Mouse (Mus musculus) C2C12 (cell line): ENCODE measurements at regions not wholly inside any gene's neighbourhood (a gene's known extent, or its start where the extent isn't known, plus 50 kb on each side); places are given as distances from the start of the nearest gene placed in this dataset.

Source experiments
- H3K27me3 ChIP-seq: one replicate; pipeline ENCODE4 v1.6.1; 2011; ENCODE audit not compliant: control insufficient read depth, insufficient read depth, insufficient read length
- H3K36me3 ChIP-seq: one replicate; pipeline ENCODE4 v1.6.1; 2011; ENCODE audit not compliant: control insufficient read depth, insufficient read depth
- H3K4me3 ChIP-seq: one replicate; pipeline ENCODE4 v1.5.1; 2011; ENCODE audit warnings: mild to moderate bottlenecking, control low read depth; ENCODE audit not compliant: poor library complexity, insufficient read depth, severe bottlenecking
- H3K79me2 ChIP-seq: one replicate; pipeline ENCODE4 v1.6.1; 2011; ENCODE audit not compliant: control insufficient read depth, insufficient read depth
- H3K79me3 ChIP-seq: one replicate; pipeline ENCODE4 v1.6.1; 2011; ENCODE audit warnings: low read depth, control low read depth
- H3ac ChIP-seq: one replicate; pipeline ENCODE3; 2011; ENCODE audit warnings: low read depth; ENCODE audit not compliant: control insufficient read depth, insufficient read length
- CEBPB ChIP-seq: IDR thresholded peaks from one replicate; pipeline ENCODE4 v1.6.1; 2011; ENCODE audit warnings: low read depth, mild to moderate bottlenecking, control low read depth, moderate library complexity
- CTCF ChIP-seq: IDR thresholded peaks from one replicate; pipeline ENCODE4 v1.5.1; 2011; ENCODE audit not compliant: control insufficient read depth, insufficient read depth, insufficient read length
- FOSL1 ChIP-seq: IDR thresholded peaks from one replicate; pipeline ENCODE4 v1.8.0; 2011; ENCODE audit warnings: mild to moderate bottlenecking, low read length; ENCODE audit not compliant: poor library complexity, insufficient read depth, severe bottlenecking
- MAX ChIP-seq: IDR thresholded peaks from one replicate; pipeline ENCODE4 v1.6.1; 2011; ENCODE audit warnings: mild to moderate bottlenecking, control low read depth
- MYOD1 ChIP-seq: IDR thresholded peaks from one replicate; pipeline ENCODE4 v1.6.1; 2011; ENCODE audit warnings: low read depth; ENCODE audit not compliant: control insufficient read depth, insufficient read length
- MYOG ChIP-seq: IDR thresholded peaks from one replicate; pipeline ENCODE4 v1.6.1; 2011; ENCODE audit not compliant: control insufficient read depth, insufficient read length; ENCODE audit errors: extremely low read depth
- USF1 ChIP-seq: IDR thresholded peaks from one replicate; pipeline ENCODE4 v1.6.1; 2011; ENCODE audit warnings: low read depth, mild to moderate bottlenecking, control low read depth, moderate library complexity

- TF ChIP-seq MYOG (no peak), MAX (no peak), MYOD1 (no peak), USF1 (no peak), CEBPB (no peak), FOSL1 (no peak), CTCF (no peak)
- Histone ChIP-seq H3K79me3 (no peaks in the 10 kb centered on the region), H3K4me3 (no peak overlapping the region)
Measured at GRCm38 (mm10) chr13:35522272-35522671, 137.4 kb upstream of the Cdyl start.

GRCm38 (mm10) chr13:35529577-35529976 lies 130.1 kb upstream of the Cdyl start:
- no peaks in the 10 kb centered on the region for H3K79me2 ChIP-seq
- H3K79me3 ChIP-seq: no peaks in the 10 kb centered on the region
- TF ChIP-seq MYOD1 (no peak), CTCF (no peak), MAX (no peak), FOSL1 (no peak), USF1 (no peak), CEBPB (no peak), MYOG (no peak)
- H3K4me3 ChIP-seq: no peak overlapping the region
- no peak overlapping the region for H3ac ChIP-seq
- H3K36me3 ChIP-seq: no peaks in the 10 kb centered on the region
- H3K27me3 ChIP-seq: peaks cover 3% of the 10 kb centered on the region

More at GRCm38 (mm10) chr13:35522272-35522671, 137.4 kb upstream of the Cdyl start:
- H3K36me3 ChIP-seq: no peaks in the 10 kb centered on the region
- H3K79me2 ChIP-seq: no peaks in the 10 kb centered on the region
- H3K27me3 ChIP-seq: no peaks in the 10 kb centered on the region
- no peak overlapping the region for H3ac ChIP-seq

- TF ChIP-seq CEBPB (no peak), MYOD1 (no peak)
Measured at GRCm38 (mm10) chr13:35537106-35537505, 122.5 kb upstream of the Cdyl start.

GRCm38 (mm10) chr13:35537936-35538335 lies 121.7 kb upstream of the Cdyl start:
- TF ChIP-seq FOSL1: no peak
- Histone ChIP-seq H3K27me3 (no peaks in the 10 kb centered on the region), H3K79me2 (no peaks in the 10 kb centered on the region), H3K79me3 (no peaks in the 10 kb centered on the region), H3K4me3 (no peak overlapping the region), H3K36me3 (no peaks in the 10 kb centered on the region), H3ac (no peak overlapping the region)

More at GRCm38 (mm10) chr13:35537106-35537505, 122.5 kb upstream of the Cdyl start:
- H3K27me3 ChIP-seq: no peaks in the 10 kb centered on the region
- no peaks in the 10 kb centered on the region for H3K79me2 ChIP-seq
- no peak overlapping the region for H3ac ChIP-seq
- H3K36me3 ChIP-seq: no peaks in the 10 kb centered on the region
- H3K79me3 ChIP-seq: no peaks in the 10 kb centered on the region
- H3K4me3 ChIP-seq: no peak overlapping the region

GRCm38 (mm10) chr13:35540433-35540832 lies 119.2 kb upstream of the Cdyl start:
- H3K4me3 ChIP-seq: no peak overlapping the region
- H3K36me3 ChIP-seq: no peaks in the 10 kb centered on the region
- TF ChIP-seq MYOG (no peak), CTCF (no peak), FOSL1 (no peak), CEBPB (no peak), MYOD1 (no peak), MAX (no peak), USF1 (no peak)
- H3K79me3 ChIP-seq: no peaks in the 10 kb centered on the region
- H3K27me3 ChIP-seq: no peaks in the 10 kb centered on the region
- no peaks in the 10 kb centered on the region for H3K79me2 ChIP-seq
- no peak overlapping the region for H3ac ChIP-seq

- no peak for TF ChIP-seq MAX
- no peak for TF ChIP-seq MYOG
- TF ChIP-seq USF1: no peak
- TF ChIP-seq CTCF: no peak
- TF ChIP-seq FOSL1: no peak
- no peak for TF ChIP-seq MYOD1
- TF ChIP-seq CEBPB: no peak
- Histone ChIP-seq H3ac (no peak overlapping the region), H3K79me3 (no peaks in the 10 kb centered on the region), H3K79me2 (no peaks in the 10 kb centered on the region), H3K36me3 (no peaks in the 10 kb centered on the region), H3K27me3 (no peaks in the 10 kb centered on the region), H3K4me3 (no peak overlapping the region)
Measured at GRCm38 (mm10) chr13:35541053-35541452, 118.6 kb upstream of the Cdyl start.
